Comparison of ENCODE assay signal across 8 mouse cellular contexts in genomic region chr11:81096011-81096410, GRCm38 (mm10).
DNase-seq lines count a peak whose midpoint lies in the region.

No protein-coding gene starts in this region.

- intact Hi-C loops in gastrocnemius, postnatal 14 days (cut with DNase I; ENCODE audit: low total_unique reads), result no loop called here

- DNase-seq in gastrocnemius, postnatal 14 days, result peak; percentile 18
- DNase-seq in gastrocnemius, postnatal 4 days (ENCODE audit: low spot score in 2 of 2), result no peak
- DNase-seq in Muller cell, postnatal 12 days (ENCODE audit: inconsistent ontology term), result peak; percentile 86
- DNase-seq in frontal cortex, postnatal 10 days (ENCODE audit: low spot score in 2 of 2), result peak; percentile 29 to 49
- DNase-seq in lung, postnatal 14 days, result peak; percentile 10
- peak; percentile 44 to 68 for DNase-seq in urinary bladder, postnatal 4 days (ENCODE audit: low spot score in 2 of 2)
- DNase-seq in spleen, adult 18-20 months, result no peak
- no peak for DNase-seq in natural killer cell, adult 2 months (ENCODE audit: low spot score in 2 of 2)

Comparison
In these comparisons a context has a peak if more than half of its experiments do, and no peak if none do; other contexts are left out.
1. DNase-seq: peak in gastrocnemius, postnatal 14 days (single experiment), Muller cell, postnatal 12 days (single experiment), frontal cortex, postnatal 10 days (2 of 2), lung, postnatal 14 days (single experiment) and urinary bladder, postnatal 4 days (2 of 2); none in gastrocnemius, postnatal 4 days (0 of 2), spleen, adult 18-20 months (0 of 2) and natural killer cell, adult 2 months (0 of 2).